Mouse (Mus musculus): ENCODE data around the gene Cplx1. TPM values are rescaled to one million over a fixed set of nuclear protein-coding genes. Genes with fewer than 3 reads are reported as not detected.

The Cplx1 gene
- polyA plus RNA-seq, 1 experiment from 2014 or later, result 120 TPM

- Histone ChIP-seq H3K27ac (replicated peaks) (no peak overlapping the region), H3K9me3 (no peaks in the 10 kb centered on the region), H3K4me3 (no peak overlapping the region), H3K4me1 (replicated peaks) (peaks cover 21% of the 10 kb centered on the region), H3K27me3 (peaks cover 44% of the 10 kb centered on the region), H3K9ac (no peak overlapping the region), H3K4me2 (no peak overlapping the region; the same call in 1 of the 2 replicates), H3K36me3 (no peaks in the 10 kb centered on the region)
- 89% methylated on average over 5 of the region's 5 CpGs for WGBS
- no peak for ATAC-seq (ENCODE audit: low read depth)
Observed at GRCm38 (mm10) chr5:108547636-108548035, 2.2 kb downstream of the Cplx1 start.

GRCm38 (mm10) chr5:108543516-108544291, 6.1 kb downstream of the Cplx1 start:
- H3K9ac ChIP-seq, result no peak overlapping the region
- no peak overlapping the region for H3K27ac ChIP-seq (replicated peaks)
- 0 out of 2 replicates have a peak, but pooled peaks cover 11% of the 10 kb centered on the region for H3K36me3 ChIP-seq
- no peak overlapping the region for H3K4me2 ChIP-seq
- peaks cover 12% of the 10 kb centered on the region for H3K27me3 ChIP-seq
- ATAC-seq (ENCODE audit: low read depth), result no peak
- WGBS, result 73% methylated on average over 7 of the region's 7 CpGs
- no peak overlapping the region for H3K4me3 ChIP-seq
- H3K4me1 ChIP-seq (replicated peaks), result peaks cover 6% of the 10 kb centered on the region; the same call in 1 of the 2 replicates
- H3K9me3 ChIP-seq, result no peaks in the 10 kb centered on the region

DNA sequence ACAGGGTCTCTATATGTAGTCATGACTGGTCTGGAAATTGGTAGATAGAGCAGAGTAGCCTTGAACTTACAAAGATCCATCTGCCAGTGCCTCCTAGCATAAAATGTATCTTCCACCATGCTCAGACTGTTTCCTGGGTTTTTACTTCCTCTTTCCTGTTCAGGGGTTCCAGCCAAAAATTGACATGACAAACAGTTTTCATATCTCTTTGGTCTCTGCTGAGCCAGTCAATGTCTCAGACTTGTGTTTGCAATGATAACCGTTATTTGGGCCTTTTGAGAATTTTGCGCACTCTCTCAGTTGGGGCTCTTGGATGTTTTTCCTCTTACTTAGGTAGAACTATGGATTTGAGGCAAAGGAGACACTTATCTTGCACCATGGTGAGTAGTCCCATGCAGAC, 15.6 kb downstream of the Cplx1 start:
- peaks cover 24% of the 10 kb centered on the region for H3K36me3 ChIP-seq
- H3K9ac ChIP-seq, result no peak overlapping the region
- peaks cover 11% of the 10 kb centered on the region for H3K9me3 ChIP-seq
- no peak for ATAC-seq (ENCODE audit: low read depth)
- H3K4me3 ChIP-seq, result no peak overlapping the region
- WGBS, result 97% methylated on average over 2 of the region's 2 CpGs
- H3K4me2 ChIP-seq, result no peak overlapping the region
- H3K27ac ChIP-seq (replicated peaks), result no peak overlapping the region
- H3K4me1 ChIP-seq (replicated peaks), result no peaks in the 10 kb centered on the region
- H3K27me3 ChIP-seq, result no peaks in the 10 kb centered on the region

GRCm38 (mm10) chr5:108522597-108522996, 27.2 kb downstream of the Cplx1 start:
- 86% methylated on average over 3 of the region's 3 CpGs for WGBS
- no peaks in the 10 kb centered on the region for H3K27me3 ChIP-seq

GRCm38 (mm10) chr5:108521896-108522295, 27.9 kb downstream of the Cplx1 start:
- H3K4me1 ChIP-seq (replicated peaks), result no peaks in the 10 kb centered on the region
- H3K9me3 ChIP-seq, result no peaks in the 10 kb centered on the region
- H3K4me3 ChIP-seq, result no peak overlapping the region
- WGBS, result 82% methylated on average over 3 of the region's 3 CpGs
- no peak for ATAC-seq (ENCODE audit: low read depth)
- H3K4me2 ChIP-seq, result no peak overlapping the region
- no peak overlapping the region for H3K9ac ChIP-seq
- no peaks in the 10 kb centered on the region for H3K27me3 ChIP-seq
- peaks cover 29% of the 10 kb centered on the region for H3K36me3 ChIP-seq
- H3K27ac ChIP-seq (replicated peaks), result no peak overlapping the region

More at GRCm38 (mm10) chr5:108522597-108522996, 27.2 kb downstream of the Cplx1 start:
- H3K4me1 ChIP-seq (replicated peaks), result no peaks in the 10 kb centered on the region
- H3K4me3 ChIP-seq, result no peak overlapping the region
- H3K27ac ChIP-seq (replicated peaks), result no peak overlapping the region
- H3K4me2 ChIP-seq, result no peak overlapping the region
- peaks cover 29% of the 10 kb centered on the region for H3K36me3 ChIP-seq
- H3K9ac ChIP-seq, result no peak overlapping the region
- no peaks in the 10 kb centered on the region for H3K9me3 ChIP-seq
- no peak for ATAC-seq (ENCODE audit: low read depth)

GRCm38 (mm10) chr5:108521016-108521415, 28.8 kb downstream of the Cplx1 start:
- Histone ChIP-seq H3K4me1 (replicated peaks) (no peaks in the 10 kb centered on the region), H3K9ac (no peak overlapping the region), H3K27ac (replicated peaks) (no peak overlapping the region), H3K36me3 (peaks cover 29% of the 10 kb centered on the region), H3K27me3 (no peaks in the 10 kb centered on the region), H3K9me3 (no peaks in the 10 kb centered on the region), H3K4me3 (no peak overlapping the region), H3K4me2 (no peak overlapping the region)
- ATAC-seq (ENCODE audit: low read depth), result no peak
- 60% methylated on average over 2 of the region's 2 CpGs for WGBS

- no peaks in the 10 kb centered on the region for H3K9me3 ChIP-seq
- peaks cover 23% of the 10 kb centered on the region for H3K36me3 ChIP-seq
- H3K27ac ChIP-seq (replicated peaks), result no peak overlapping the region
- no peak overlapping the region for H3K4me2 ChIP-seq
- no peak overlapping the region for H3K4me3 ChIP-seq
- no peak for ATAC-seq (ENCODE audit: low read depth)
- H3K4me1 ChIP-seq (replicated peaks), result no peaks in the 10 kb centered on the region
- no peaks in the 10 kb centered on the region for H3K27me3 ChIP-seq
- no peak overlapping the region for H3K9ac ChIP-seq
- 82% methylated on average over 7 of the region's 7 CpGs for WGBS
Observed at GRCm38 (mm10) chr5:108520153-108520552, 29.7 kb downstream of the Cplx1 start.

- no peaks in the 10 kb centered on the region for H3K27me3 ChIP-seq
- H3K4me3 ChIP-seq, result no peak overlapping the region
- ATAC-seq (ENCODE audit: low read depth), result no peak
- H3K4me1 ChIP-seq (replicated peaks), result no peaks in the 10 kb centered on the region
- H3K27ac ChIP-seq (replicated peaks), result no peak overlapping the region
- WGBS, result 69% methylated on average over 5 of the region's 5 CpGs
- no peak overlapping the region for H3K4me2 ChIP-seq
- no peak overlapping the region for H3K9ac ChIP-seq
- peaks cover 16% of the 10 kb centered on the region; the same call in 1 of the 2 replicates for H3K36me3 ChIP-seq
- no peaks in the 10 kb centered on the region for H3K9me3 ChIP-seq
Observed at GRCm38 (mm10) chr5:108518951-108519350, 30.9 kb downstream of the Cplx1 start.

DNA sequence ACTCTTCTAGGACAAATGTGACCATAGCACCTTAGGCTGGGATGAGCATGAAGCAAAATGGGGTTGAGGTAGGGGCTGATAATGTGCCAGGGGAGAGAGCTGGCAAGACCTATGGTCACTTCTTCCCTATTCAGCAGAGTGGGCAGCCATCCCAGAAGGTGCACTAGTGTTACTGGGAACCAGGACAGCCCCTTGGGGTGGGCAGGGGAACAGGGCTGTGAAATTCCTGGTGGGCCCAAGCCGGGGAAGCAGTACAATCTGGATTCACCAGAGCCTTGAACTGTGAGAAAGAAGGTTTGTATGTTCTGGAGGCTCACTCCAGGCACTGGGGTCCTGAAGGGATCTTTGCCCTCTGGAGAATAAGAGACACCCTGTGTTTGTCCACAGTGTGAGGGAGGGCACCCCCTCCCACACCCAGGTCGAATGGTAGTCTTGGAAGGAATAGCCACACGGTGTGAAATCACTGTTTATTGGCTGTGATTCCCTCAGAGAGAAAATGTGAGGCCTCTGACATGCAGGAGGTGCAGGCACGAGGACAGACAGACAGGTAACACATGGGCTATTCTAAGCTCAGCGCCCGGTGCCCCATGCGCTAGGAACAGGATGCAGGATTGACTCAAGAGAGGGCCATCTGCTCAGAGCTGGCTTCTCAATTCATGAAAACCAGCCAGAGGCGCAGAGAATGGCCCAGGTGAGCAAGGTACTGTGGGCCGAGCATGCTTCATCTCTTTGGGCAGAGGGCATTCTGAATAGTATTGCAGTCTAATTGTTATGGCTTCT, 31.5 kb downstream of the Cplx1 start:
- Histone ChIP-seq H3K9ac (no peak overlapping the region), H3K4me1 (replicated peaks) (no peaks in the 10 kb centered on the region), H3K36me3 (peaks cover 16% of the 10 kb centered on the region; the same call in 1 of the 2 replicates), H3K4me3 (no peak overlapping the region), H3K4me2 (no peak overlapping the region), H3K9me3 (no peaks in the 10 kb centered on the region), H3K27me3 (no peaks in the 10 kb centered on the region), H3K27ac (replicated peaks) (no peak overlapping the region)
- ATAC-seq (ENCODE audit: low read depth), result no peak
- 80% methylated on average over 9 of the region's 9 CpGs for WGBS

GRCm38 (mm10) chr5:108516655-108517054, 33.2 kb downstream of the Cplx1 start:
- H3K27me3 ChIP-seq, result no peaks in the 10 kb centered on the region
- no peak for ATAC-seq (ENCODE audit: low read depth)
- WGBS, result 93% methylated on average over 3 of the region's 3 CpGs

DNA sequence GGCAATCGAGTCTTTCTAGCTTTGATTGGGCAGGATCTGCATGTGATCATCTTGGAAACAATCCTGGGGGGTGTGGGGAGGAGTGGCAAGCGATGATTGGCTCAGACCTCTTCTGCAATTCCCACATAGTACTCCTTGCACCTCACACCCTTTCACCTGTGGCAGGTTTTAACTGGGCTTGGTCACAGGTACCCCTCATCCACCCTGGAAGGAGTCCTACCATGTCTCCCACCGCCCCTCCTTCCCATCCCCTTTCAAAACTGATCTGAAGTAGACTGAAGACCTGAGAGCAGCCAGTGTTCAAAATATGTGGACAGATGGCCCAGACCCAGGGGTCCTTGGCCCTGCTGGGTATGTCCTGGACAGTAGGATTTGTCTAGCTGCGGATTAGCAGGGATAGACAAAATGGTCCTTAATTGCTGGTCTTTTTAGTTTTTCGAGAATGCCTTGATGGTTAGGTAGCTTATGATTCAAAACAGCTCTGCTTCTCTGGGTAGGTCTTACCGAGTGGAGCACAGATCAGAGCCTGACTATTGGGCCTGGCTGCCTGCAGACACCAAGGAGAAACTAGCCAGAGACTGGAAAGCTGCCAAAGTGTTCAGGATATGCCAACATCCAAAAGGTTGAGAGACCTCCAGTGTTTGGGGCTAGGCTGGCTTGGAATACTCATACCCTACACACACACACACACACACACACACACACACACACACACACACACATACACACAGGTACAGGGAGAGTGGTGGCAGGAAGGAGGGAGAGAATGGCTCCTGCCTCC, 34.1 kb downstream of the Cplx1 start:
- H3K4me2 ChIP-seq, result no peak overlapping the region
- no peak overlapping the region for H3K4me3 ChIP-seq
- H3K4me1 ChIP-seq (replicated peaks), result no peaks in the 10 kb centered on the region
- no peak overlapping the region for H3K9ac ChIP-seq
- no peaks in the 10 kb centered on the region for H3K27me3 ChIP-seq
- H3K36me3 ChIP-seq, result peaks cover 12% of the 10 kb centered on the region; the same call in 1 of the 2 replicates
- 70% methylated on average over 6 of the region's 6 CpGs for WGBS
- no peak overlapping the region for H3K27ac ChIP-seq (replicated peaks)
- no peak for ATAC-seq (ENCODE audit: low read depth)
- no peaks in the 10 kb centered on the region for H3K9me3 ChIP-seq

More at GRCm38 (mm10) chr5:108516655-108517054, 33.2 kb downstream of the Cplx1 start:
- H3K9ac ChIP-seq, result no peak overlapping the region
- no peaks in the 10 kb centered on the region for H3K9me3 ChIP-seq
- no peak overlapping the region for H3K4me3 ChIP-seq
- H3K27ac ChIP-seq (replicated peaks), result no peak overlapping the region
- no peak overlapping the region for H3K4me2 ChIP-seq
- H3K4me1 ChIP-seq (replicated peaks), result no peaks in the 10 kb centered on the region
- peaks cover 12% of the 10 kb centered on the region; the same call in 1 of the 2 replicates for H3K36me3 ChIP-seq

GRCm38 (mm10) chr5:108502286-108502685, 47.5 kb downstream of the Cplx1 start:
- no peak for ATAC-seq (ENCODE audit: low read depth)
- no peak overlapping the region for H3K4me2 ChIP-seq
- peaks cover 88% of the 10 kb centered on the region for H3K36me3 ChIP-seq
- H3K27ac ChIP-seq (replicated peaks), result no peak overlapping the region
- 91% methylated on average over 18 of the region's 18 CpGs for WGBS
- H3K9me3 ChIP-seq, result no peaks in the 10 kb centered on the region
- H3K4me3 ChIP-seq, result no peak overlapping the region
- H3K27me3 ChIP-seq, result no peaks in the 10 kb centered on the region
- H3K9ac ChIP-seq, result no peak overlapping the region
- no peaks in the 10 kb centered on the region for H3K4me1 ChIP-seq (replicated peaks)
